Mouse (Mus musculus) T-helper 17 cell (primary cell): ENCODE data around the gene Alkbh6.

ENCODE experiments used
- in situ Hi-C, 2 experiments: fragments of 300-600 bp; cut with MboI, MseI; formaldehyde crosslinking; loops; 1 replicate in 1 of 2; 2 replicates in 1 of 2; pipeline ENCODE4 v1.15.1; 2025; ENCODE audit warnings: high pct_unique_total_duplicates in 2 of 2

Gene Alkbh6

GRCm38 (mm10) chr7:30327140-30327539 is 18.6 kb downstream of the Alkbh6 start:
- in situ Hi-C loops, result no loop called here

- in situ Hi-C loops, result no loop called here
These were observed 19.9 kb downstream of the Alkbh6 start for GRCm38 (mm10) chr7:30328379-30328778.

GRCm38 (mm10) chr7:30331887-30332286 is 23.4 kb downstream of the Alkbh6 start:
- in situ Hi-C loops, result no loop called here

- in situ Hi-C loops, result no loop called here
These were observed 24.2 kb downstream of the Alkbh6 start for GRCm38 (mm10) chr7:30332622-30333259.

GRCm38 (mm10) chr7:30333436-30333835 is 24.9 kb downstream of the Alkbh6 start:
- in situ Hi-C loops, result no loop called here

- in situ Hi-C loops, result no loop called here
These were observed 26.0 kb downstream of the Alkbh6 start for GRCm38 (mm10) chr7:30334563-30334962.

- in situ Hi-C loops, result no loop called here
These were observed 27.2 kb downstream of the Alkbh6 start for GRCm38 (mm10) chr7:30335688-30336087.

- in situ Hi-C loops, result no loop called here
These were observed 27.9 kb downstream of the Alkbh6 start for GRCm38 (mm10) chr7:30336384-30336783.

- in situ Hi-C loops, result no loop called here
These were observed 31.1 kb downstream of the Alkbh6 start for GRCm38 (mm10) chr7:30339432-30340109.

- in situ Hi-C loops, result no loop called here
These were observed 38.3 kb downstream of the Alkbh6 start for GRCm38 (mm10) chr7:30346635-30347379.

GRCm38 (mm10) chr7:30347828-30348227 is 39.3 kb downstream of the Alkbh6 start:
- in situ Hi-C loops, result no loop called here

GRCm38 (mm10) chr7:30353279-30353822 is 44.8 kb downstream of the Alkbh6 start:
- in situ Hi-C loops, result no loop called here

- in situ Hi-C loops, result no loop called here
These were observed 45.5 kb downstream of the Alkbh6 start for GRCm38 (mm10) chr7:30354059-30354458.

GRCm38 (mm10) chr7:30358378-30359186 is 50.1 kb downstream of the Alkbh6 start:
- in situ Hi-C loops, result no loop called here

GRCm38 (mm10) chr7:30359276-30359865 is 50.9 kb downstream of the Alkbh6 start:
- in situ Hi-C loops, result no loop called here

- in situ Hi-C loops, result no loop called here
These were observed 51.5 kb downstream of the Alkbh6 start for GRCm38 (mm10) chr7:30360028-30360427.

GRCm38 (mm10) chr7:30362652-30363343 is 54.3 kb downstream of the Alkbh6 start, which contains the start of gene Lrfn3:
Gene Lrfn3 (minus strand): TSS chr7:30362772.
- in situ Hi-C loops, result no loop called here

GRCm38 (mm10) chr7:30363344-30363738 is 54.8 kb downstream of the Alkbh6 start:
- in situ Hi-C loops, result no loop called here
